Mouse (Mus musculus) heart, embryonic 15.5 days (tissue): ENCODE data around the gene Plekha6. TPM values are rescaled to one million over a fixed set of nuclear protein-coding genes. Genes with fewer than 3 reads are reported as not detected.
A peak's percentile ranks its signal among the peaks of the same experiment; 100 is the strongest.

Experiments
- ATAC-seq: fragments of 200-750 bp; cut with Nextera tagmentation; replicated peaks from 2 replicates; pipeline ENCODE4 v1.8.0; 2017; ENCODE audit warnings: low read depth, moderate TSS enrichment; ENCODE audit not compliant: insufficient number of reproducible peaks, insufficient read depth, low FRiP score
- H3K27ac ChIP-seq: fragments of 300-500 bp; sonication (generic); 2 replicates; pipeline ENCODE4 v1.5.1; 2015; ENCODE audit warnings: mild to moderate bottlenecking, inconsistent platforms
- H3K27me3 ChIP-seq: fragments of 300-500 bp; sonication (generic); 2 replicates; pipeline ENCODE4 v1.6.1; 2015; ENCODE audit warnings: inconsistent platforms
- H3K36me3 ChIP-seq: fragments of 300-500 bp; sonication (generic); 2 replicates; pipeline ENCODE4 v1.6.1; 2015; ENCODE audit warnings: mild to moderate bottlenecking, inconsistent platforms
- H3K4me1 ChIP-seq: fragments of 300-500 bp; sonication (generic); replicated peaks from 2 replicates; pipeline ENCODE4 v1.6.1; 2015; ENCODE audit warnings: inconsistent platforms
- H3K4me2 ChIP-seq: fragments of 300-500 bp; sonication (generic); 2 replicates; pipeline ENCODE4 v1.6.1; 2015; ENCODE audit warnings: inconsistent platforms, mild to moderate bottlenecking, moderate library complexity
- H3K4me3 ChIP-seq: fragments of 300-500 bp; sonication (generic); 2 replicates; pipeline ENCODE4 v1.5.1; 2015; ENCODE audit warnings: mild to moderate bottlenecking, inconsistent platforms
- H3K9ac ChIP-seq: fragments of 300-500 bp; sonication (generic); 2 replicates; pipeline ENCODE4 v1.6.1; 2015; ENCODE audit warnings: mild to moderate bottlenecking, inconsistent platforms
- H3K9me3 ChIP-seq: fragments of 300-500 bp; sonication (generic); replicated peaks from 2 replicates; pipeline ENCODE4 v1.6.1; 2016; ENCODE audit warnings: inconsistent platforms
- WGBS: fragments of 180-500 bp; shearing (Covaris S2); methylation state at CpG from one replicate; pipeline ENCODE4 v1.1.7; 2015; ENCODE audit warnings: mixed read lengths; 5-methylcytosine and 5-hydroxymethylcytosine counted together
- polyA plus RNA-seq: library from polyadenylated mRNA; unstranded; fragments of >200 nt; fragmentation: Nextera tagmentation; extraction: Ambion mirVana; gene quantifications from 2 replicates; pipeline ENCODE4 v1.2.1, GENCODE M21; 2015

Plekha6 gene
- polyA plus RNA-seq, 1 experiment from 2014 or later, result 12.2 TPM

GRCm38 (mm10) chr1:133228809-133229487 lies 64.9 kb downstream of the Plekha6 start:
- Histone ChIP-seq H3K4me3 (no peak overlapping the region), H3K27me3 (no peaks in the 10 kb centered on the region), H3K4me2 (no peak overlapping the region), H3K4me1 (peaks cover 52% of the 10 kb centered on the region), H3K27ac (peak overlapping the region; percentile 94), H3K9ac (no peak overlapping the region), H3K9me3 (no peaks in the 10 kb centered on the region), H3K36me3 (no peaks in the 10 kb centered on the region)
- no peak for ATAC-seq
- 41% methylated on average over 9 of the region's 9 CpGs for WGBS

GRCm38 (mm10) chr1:133231523-133232193 lies 67.6 kb downstream of the Plekha6 start:
- Histone ChIP-seq H3K27me3 (no peaks in the 10 kb centered on the region), H3K9me3 (no peaks in the 10 kb centered on the region), H3K9ac (no peak overlapping the region), H3K4me2 (no peak overlapping the region), H3K4me1 (peaks cover 40% of the 10 kb centered on the region), H3K27ac (no peak overlapping the region), H3K4me3 (no peak overlapping the region), H3K36me3 (no peaks in the 10 kb centered on the region)
- WGBS, result 86% methylated on average over 7 of the region's 7 CpGs
- no peak for ATAC-seq

GRCm38 (mm10) chr1:133235909-133236308 lies 71.9 kb downstream of the Plekha6 start:
- 71% methylated on average over 5 of the region's 5 CpGs for WGBS
- Histone ChIP-seq H3K27me3 (no peaks in the 10 kb centered on the region), H3K9ac (no peak overlapping the region), H3K4me1 (peaks cover 53% of the 10 kb centered on the region), H3K36me3 (no peaks in the 10 kb centered on the region), H3K4me2 (no peak overlapping the region), H3K9me3 (no peaks in the 10 kb centered on the region), H3K27ac (peak overlapping the region; percentile 95), H3K4me3 (no peak overlapping the region)
- ATAC-seq, result no peak

GRCm38 (mm10) chr1:133236693-133237440 lies 72.9 kb downstream of the Plekha6 start:
- Histone ChIP-seq H3K4me1 (peaks cover 52% of the 10 kb centered on the region), H3K4me2 (peak overlapping the region; percentile 46), H3K9ac (no peak overlapping the region), H3K4me3 (no peak overlapping the region), H3K9me3 (no peaks in the 10 kb centered on the region), H3K27ac (peak overlapping the region; percentile 95), H3K27me3 (no peaks in the 10 kb centered on the region), H3K36me3 (no peaks in the 10 kb centered on the region)
- 16% methylated on average over 8 of the region's 8 CpGs for WGBS
- peak; percentile 91 for ATAC-seq

- 13% methylated on average over 11 of the region's 11 CpGs for WGBS
- Histone ChIP-seq H3K27me3 (no peaks in the 10 kb centered on the region), H3K9me3 (no peaks in the 10 kb centered on the region), H3K27ac (peak overlapping the region; percentile 95), H3K36me3 (no peaks in the 10 kb centered on the region), H3K4me3 (0 out of 2 replicates have a peak overlapping the region, but pooled peaks have one; percentile 9), H3K4me1 (peaks cover 53% of the 10 kb centered on the region), H3K4me2 (peak overlapping the region; percentile 46), H3K9ac (peak overlapping the region; percentile 19; the same call in 1 of the 2 replicates)
- ATAC-seq, result 0 out of 2 replicates have a peak, but pooled peaks have one; percentile 37
Observed at GRCm38 (mm10) chr1:133237670-133238069, 73.7 kb downstream of the Plekha6 start.

GRCm38 (mm10) chr1:133239121-133239812 lies 75.3 kb downstream of the Plekha6 start:
- WGBS, result 61% methylated on average over 6 of the region's 6 CpGs
- ATAC-seq, result no peak
- no peaks in the 10 kb centered on the region for H3K36me3 ChIP-seq
- no peaks in the 10 kb centered on the region for H3K9me3 ChIP-seq
- H3K4me1 ChIP-seq, result peaks cover 55% of the 10 kb centered on the region
- H3K27me3 ChIP-seq, result no peaks in the 10 kb centered on the region
- no peak overlapping the region for H3K4me2 ChIP-seq
- no peak overlapping the region for H3K9ac ChIP-seq
- H3K27ac ChIP-seq, result peak overlapping the region; percentile 45
- no peak overlapping the region for H3K4me3 ChIP-seq

- H3K9me3 ChIP-seq, result no peaks in the 10 kb centered on the region
- ATAC-seq, result no peak
- no peak overlapping the region for H3K9ac ChIP-seq
- no peak overlapping the region for H3K4me2 ChIP-seq
- H3K27me3 ChIP-seq, result no peaks in the 10 kb centered on the region
- H3K4me1 ChIP-seq, result peaks cover 60% of the 10 kb centered on the region
- H3K4me3 ChIP-seq, result no peak overlapping the region
- no peaks in the 10 kb centered on the region for H3K36me3 ChIP-seq
- H3K27ac ChIP-seq, result 0 out of 2 replicates have a peak overlapping the region, but pooled peaks have one; percentile 45
- 72% methylated on average over 6 of the region's 6 CpGs for WGBS
Observed at GRCm38 (mm10) chr1:133239813-133240160, 75.8 kb downstream of the Plekha6 start.

- Histone ChIP-seq H3K4me1 (peaks cover 71% of the 10 kb centered on the region), H3K4me2 (no peak overlapping the region), H3K27me3 (no peaks in the 10 kb centered on the region), H3K4me3 (no peak overlapping the region), H3K27ac (peak overlapping the region; percentile 48), H3K9me3 (no peaks in the 10 kb centered on the region), H3K36me3 (no peaks in the 10 kb centered on the region), H3K9ac (0 out of 2 replicates have a peak overlapping the region, but pooled peaks have one; percentile 11)
- WGBS, result 17% methylated on average over 3 of the region's 3 CpGs
- no peak for ATAC-seq
Observed at GRCm38 (mm10) chr1:133240881-133241280, 76.9 kb downstream of the Plekha6 start.

- H3K4me2 ChIP-seq, result peak overlapping the region; percentile 55
- no peak overlapping the region for H3K9ac ChIP-seq
- 15% methylated on average over 7 of the region's 7 CpGs for WGBS
- no peaks in the 10 kb centered on the region for H3K9me3 ChIP-seq
- H3K4me3 ChIP-seq, result peak overlapping the region; percentile 10; the same call in 1 of the 2 replicates
- H3K4me1 ChIP-seq, result peaks cover 66% of the 10 kb centered on the region
- H3K27ac ChIP-seq, result peak overlapping the region; percentile 85
- H3K27me3 ChIP-seq, result no peaks in the 10 kb centered on the region
- ATAC-seq, result peak; percentile 35
- H3K36me3 ChIP-seq, result no peaks in the 10 kb centered on the region
Observed at GRCm38 (mm10) chr1:133244668-133245067, 80.7 kb downstream of the Plekha6 start.

GRCm38 (mm10) chr1:133245690-133246619 lies 81.9 kb downstream of the Plekha6 start:
- peak; percentile 45 for ATAC-seq
- peak overlapping the region; percentile 40 for H3K9ac ChIP-seq
- no peaks in the 10 kb centered on the region for H3K9me3 ChIP-seq
- peak overlapping the region; percentile 85 for H3K27ac ChIP-seq
- 25% methylated on average over 12 of the region's 12 CpGs for WGBS
- H3K27me3 ChIP-seq, result no peaks in the 10 kb centered on the region
- H3K4me2 ChIP-seq, result peak overlapping the region; percentile 55
- H3K4me1 ChIP-seq, result peaks cover 60% of the 10 kb centered on the region
- no peaks in the 10 kb centered on the region for H3K36me3 ChIP-seq
- peak overlapping the region; percentile 39 for H3K4me3 ChIP-seq
